Comparison of ENCODE assay signal across 8 mouse cellular contexts in the genomic region with DNA sequence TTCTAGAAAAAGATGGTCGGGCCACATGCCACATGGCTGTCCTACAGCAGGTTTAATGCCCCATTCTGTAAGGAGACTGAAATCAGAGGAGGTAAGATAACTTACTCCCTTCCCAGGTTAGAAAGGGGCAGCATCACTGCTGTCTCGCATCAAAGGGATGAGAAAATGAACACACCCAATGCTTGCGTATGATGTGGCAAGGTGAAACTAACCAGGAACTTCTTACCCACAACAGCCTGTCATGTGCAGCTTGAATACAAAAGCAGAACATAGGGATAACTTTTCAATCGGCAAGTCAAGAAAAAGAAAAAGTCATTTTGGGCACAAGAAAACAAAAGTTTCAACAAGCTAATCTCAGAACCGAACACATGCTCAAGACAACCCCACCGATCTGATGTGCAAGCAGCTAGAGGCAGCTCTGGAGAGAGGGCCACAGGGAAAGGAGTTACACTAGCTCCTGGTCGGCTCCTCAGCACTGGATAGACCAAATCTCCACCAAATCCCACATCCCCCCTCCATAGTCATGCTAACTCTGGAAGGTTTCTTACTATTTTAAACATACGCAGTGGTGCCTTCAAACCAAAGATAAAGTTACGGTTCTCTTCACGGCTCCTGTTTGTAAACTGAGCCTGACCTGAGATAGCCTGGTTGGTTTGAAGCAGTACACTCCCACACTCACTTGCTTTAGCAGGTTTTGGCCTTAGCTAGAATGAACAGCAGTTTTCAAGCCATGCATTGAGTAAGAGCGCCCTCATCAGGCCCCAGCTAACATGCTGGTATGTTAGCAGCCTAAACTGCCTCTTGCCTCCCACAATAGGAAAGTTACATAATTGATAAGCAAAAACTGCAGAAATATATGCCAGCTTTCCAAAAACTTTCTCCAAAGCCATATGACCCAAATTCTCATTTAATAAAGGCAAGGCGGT. TPM values are rescaled to one million over a fixed set of nuclear protein-coding genes. Genes with fewer than 3 reads are reported as not detected.
A peak's percentile ranks its signal among the peaks of the same experiment; 100 is the strongest.
DNase-seq lines count a peak whose midpoint lies in the region; ATAC-seq and TF ChIP-seq lines count a peak whose summit lies in the region.

No protein-coding gene starts in this region.

- no peaks in the 10 kb centered on the region for H3K36me3 ChIP-seq in forebrain, embryonic 10.5 days (replicated peaks)
- no peaks in the 10 kb centered on the region for H3K36me3 ChIP-seq in kidney, adult 2 months (ENCODE audit: control insufficient read depth, insufficient read depth, low read length)
- no peaks in the 10 kb centered on the region for H3K36me3 ChIP-seq in neural tube, embryonic 11.5 days (ENCODE audit: control insufficient read depth, insufficient read depth, low read length)

- no peaks in the 10 kb centered on the region for H3K27me3 ChIP-seq in forebrain, embryonic 10.5 days (ENCODE audit: poor library complexity, severe bottlenecking)
- H3K27me3 ChIP-seq in kidney, adult 2 months (replicated peaks; ENCODE audit: control insufficient read depth, insufficient read depth, low read length): no peaks in the 10 kb centered on the region
- no peaks in the 10 kb centered on the region for H3K27me3 ChIP-seq in neural tube, embryonic 11.5 days (ENCODE audit: control insufficient read depth, insufficient read depth, low read length)

- no peak overlapping the region for H3K27ac ChIP-seq in forebrain, embryonic 10.5 days
- H3K27ac ChIP-seq in kidney, adult 2 months (ENCODE audit: insufficient read depth, low read depth, low read length): no peak overlapping the region
- H3K27ac ChIP-seq in neural tube, embryonic 11.5 days (ENCODE audit: low read depth, low read length): no peak overlapping the region

- intact Hi-C loops in left cerebral cortex, postnatal 36 days (cut with DNase I): loop anchor here (2.0 to 10.0 kb wide), 4 partner anchors 177 to 689 kb away; no protein-coding TSS in a partner anchor

- no peak for TF ChIP-seq POLR2A in kidney, adult 2 months (IDR thresholded peaks at IDR 0.05; ENCODE audit: low read depth, low read length)

- ATAC-seq in neural tube, embryonic 11.5 days (ENCODE audit: insufficient read depth, low FRiP score, low TSS enrichment): no peak

- peak; percentile 59; the same call in 1 of the 2 replicates for TF ChIP-seq CTCF in kidney, adult 2 months (conservative IDR thresholded peaks at IDR 0.05; ENCODE audit: insufficient read depth, insufficient read length, low read depth, low read length)

- DNase-seq in adrenal gland, postnatal 10 days: peak; percentile 60
- DNase-seq in adrenal gland, adult 8-10 months: no peak
- peak; percentile 8 to 41 for DNase-seq in adrenal gland, postnatal 36 days
- peak; percentile 49 for DNase-seq in forebrain, embryonic 10.5 days (ENCODE audit: extremely low spot score, low spot score)
- DNase-seq in kidney, adult 2 months: peak; percentile 50
- peak; percentile 72 to 78 for DNase-seq in left cerebral cortex, postnatal 36 days (ENCODE audit: low spot score in 2 of 2)
- peak; percentile 64 for DNase-seq in neural tube, embryonic 11.5 days (ENCODE audit: low spot score)
- no peak for DNase-seq in natural killer cell, adult 2 months (ENCODE audit: low spot score in 2 of 2)

- WGBS in forebrain, embryonic 10.5 days: 69% methylated on average over 12 of the region's 12 CpGs
- WGBS in kidney, adult 2 months: 63% methylated on average over 12 of the region's 12 CpGs
- 70% methylated on average over 12 of the region's 12 CpGs for WGBS in neural tube, embryonic 11.5 days

- H3K9ac ChIP-seq in neural tube, embryonic 11.5 days (ENCODE audit: low read length): no peak overlapping the region

- 0 out of 2 replicates have a peak, but pooled peaks cover 3% of the 10 kb centered on the region for H3K4me1 ChIP-seq in forebrain, embryonic 10.5 days
- H3K4me1 ChIP-seq in kidney, adult 2 months (ENCODE audit: control insufficient read depth, insufficient read depth, low read length): no peaks in the 10 kb centered on the region
- H3K4me1 ChIP-seq in neural tube, embryonic 11.5 days (ENCODE audit: control insufficient read depth, insufficient read depth, low read length): no peaks in the 10 kb centered on the region

- H3K4me3 ChIP-seq in forebrain, embryonic 10.5 days: no peak overlapping the region
- H3K4me3 ChIP-seq in kidney, adult 2 months (ENCODE audit: insufficient read depth, low read depth, low read length): no peak overlapping the region
- no peak overlapping the region for H3K4me3 ChIP-seq in neural tube, embryonic 11.5 days (ENCODE audit: low read depth, low read length)

- H3K9me3 ChIP-seq in forebrain, embryonic 10.5 days: no peaks in the 10 kb centered on the region
- H3K9me3 ChIP-seq in neural tube, embryonic 11.5 days (ENCODE audit: control insufficient read depth, low read length): no peaks in the 10 kb centered on the region

- H3K4me2 ChIP-seq in neural tube, embryonic 11.5 days (ENCODE audit: low read depth): no peak overlapping the region

RNA-seq across cellular contexts. Expression of gene Vamp9, which starts 14.3 kb away (rescaled TPM):
- total RNA-seq in adrenal gland, postnatal 10 days (2021): under 1 TPM; 0.69 to 0.79 TPM
- total RNA-seq in adrenal gland, adult 8-10 months (2022): 1 to 10 TPM in 2 of 4 experiments, not detected in 2; 1.3 to 1.5 TPM
- under 1 TPM in 1 of 2 experiments, not detected in 1; 0.99 TPM for total RNA-seq in adrenal gland, postnatal 36 days (2021)
- polyA plus RNA-seq in forebrain, embryonic 10.5 days (2016; fragmentation: Nextera tagmentation; extraction: Ambion mirVana): 0.25 and 0.30 TPM in 2 replicates
- polyA plus RNA-seq in kidney, adult 2 months (2012; rRNA removed): 0.22 TPM in 1 of 2 replicates, not detected in the other
- under 1 TPM; 0.75 to 0.76 TPM for total RNA-seq in left cerebral cortex, postnatal 36 days (2021)
- not detected in 2 replicates for polyA plus RNA-seq in neural tube, embryonic 11.5 days (2014; fragmentation: Nextera tagmentation; extraction: Ambion mirVana)

Comparison
In these comparisons a context has a peak if more than half of its experiments do, and no peak if none do; other contexts are left out.
1. DNase-seq: peak in adrenal gland, postnatal 10 days (single experiment), adrenal gland, postnatal 36 days (2 of 2), forebrain, embryonic 10.5 days (single experiment), kidney, adult 2 months (single experiment), left cerebral cortex, postnatal 36 days (2 of 2) and neural tube, embryonic 11.5 days (single experiment); none in adrenal gland, adult 8-10 months (single experiment) and natural killer cell, adult 2 months (0 of 2).